Mouse (Mus musculus) heart, embryonic 14.5 days (tissue): Measurements from ENCODE around the gene P4hb. TPM values are rescaled to one million over a fixed set of nuclear protein-coding genes. Genes with fewer than 3 reads are reported as not detected.

Experiments used
- ATAC-seq: fragments of 200-750 bp; cut with Nextera tagmentation; 2 replicates; pipeline ENCODE4 v1.8.0; 2017; ENCODE audit warnings: low read depth, moderate TSS enrichment; ENCODE audit not compliant: insufficient number of reproducible peaks, insufficient read depth, low FRiP score
- H3K27ac ChIP-seq, 2 experiments: fragments of 200-500 bp in 1 of 2; fragments of 300-500 bp in 1 of 2; sonication (generic) in 1 of 2; replicated peaks in 1 of 2; 2 replicates each; pipeline ENCODE4 v1.5.1; 2012 to 2014; ENCODE audit warnings: low read depth in 2 of 2, low read length in 2 of 2, control low read depth in 1 of 2, mild to moderate bottlenecking in 1 of 2, mixed read lengths in 1 of 2; ENCODE audit not compliant: control insufficient read depth in 1 of 2, insufficient read depth in 1 of 2
- H3K27me3 ChIP-seq: fragments of 300-500 bp; sonication (generic); 2 replicates; pipeline ENCODE4 v1.6.1; 2014; ENCODE audit warnings: mild to moderate bottlenecking, low read length, control low read depth; ENCODE audit not compliant: control insufficient read depth, insufficient read depth
- H3K36me3 ChIP-seq: fragments of 300-500 bp; sonication (generic); 2 replicates; pipeline ENCODE4 v1.6.1; 2014; ENCODE audit warnings: mild to moderate bottlenecking, control low read depth, low read length, mixed read lengths; ENCODE audit not compliant: control insufficient read depth, insufficient read depth
- H3K4me1 ChIP-seq, 2 experiments: fragments of 200-500 bp in 1 of 2; fragments of 300-500 bp in 1 of 2; sonication (generic) in 1 of 2; 2 replicates each; pipeline ENCODE4 v1.6.1; 2012 to 2014; ENCODE audit warnings: low read length in 2 of 2, control low read depth in 1 of 2, mixed read lengths in 1 of 2; ENCODE audit not compliant: control insufficient read depth in 2 of 2, insufficient read depth in 2 of 2
- H3K4me2 ChIP-seq: fragments of 300-500 bp; sonication (generic); 2 replicates; pipeline ENCODE4 v1.6.1; 2014; ENCODE audit warnings: mild to moderate bottlenecking, low read length
- H3K4me3 ChIP-seq, 2 experiments: fragments of 200-500 bp in 1 of 2; fragments of 300-500 bp in 1 of 2; sonication (generic) in 1 of 2; 2 replicates each; pipeline ENCODE4 v1.5.1; 2012 to 2014; ENCODE audit warnings: low read length in 2 of 2, mild to moderate bottlenecking in 2 of 2, control low read depth in 1 of 2, low read depth in 1 of 2, moderate library complexity in 1 of 2; ENCODE audit not compliant: control insufficient read depth in 1 of 2, insufficient read depth in 1 of 2
- H3K9ac ChIP-seq: fragments of 300-500 bp; sonication (generic); 2 replicates; pipeline ENCODE4 v1.6.1; 2014; ENCODE audit warnings: mild to moderate bottlenecking, low read length
- H3K9me3 ChIP-seq: fragments of 300-500 bp; sonication (generic); 2 replicates; pipeline ENCODE4 v1.6.1; 2016; ENCODE audit warnings: low read length, control low read depth; ENCODE audit not compliant: control insufficient read depth
- WGBS: fragments of 180-500 bp; shearing (Covaris S2); extraction: QIAGEN DNeasy Blood & Tissue Kit; methylation state at CpG from one replicate; pipeline ENCODE4 v1.1.7; 2014; 5-methylcytosine and 5-hydroxymethylcytosine counted together
- polyA plus RNA-seq: library from polyadenylated mRNA; unstranded; fragments of >200 nt; fragmentation: Nextera tagmentation; extraction: Ambion mirVana; gene quantifications from 2 replicates; pipeline ENCODE4 v1.2.1, GENCODE M21; 2014

Gene P4hb
- polyA plus RNA-seq, 1 experiment from 2014 or later: 451 TPM

DNA sequence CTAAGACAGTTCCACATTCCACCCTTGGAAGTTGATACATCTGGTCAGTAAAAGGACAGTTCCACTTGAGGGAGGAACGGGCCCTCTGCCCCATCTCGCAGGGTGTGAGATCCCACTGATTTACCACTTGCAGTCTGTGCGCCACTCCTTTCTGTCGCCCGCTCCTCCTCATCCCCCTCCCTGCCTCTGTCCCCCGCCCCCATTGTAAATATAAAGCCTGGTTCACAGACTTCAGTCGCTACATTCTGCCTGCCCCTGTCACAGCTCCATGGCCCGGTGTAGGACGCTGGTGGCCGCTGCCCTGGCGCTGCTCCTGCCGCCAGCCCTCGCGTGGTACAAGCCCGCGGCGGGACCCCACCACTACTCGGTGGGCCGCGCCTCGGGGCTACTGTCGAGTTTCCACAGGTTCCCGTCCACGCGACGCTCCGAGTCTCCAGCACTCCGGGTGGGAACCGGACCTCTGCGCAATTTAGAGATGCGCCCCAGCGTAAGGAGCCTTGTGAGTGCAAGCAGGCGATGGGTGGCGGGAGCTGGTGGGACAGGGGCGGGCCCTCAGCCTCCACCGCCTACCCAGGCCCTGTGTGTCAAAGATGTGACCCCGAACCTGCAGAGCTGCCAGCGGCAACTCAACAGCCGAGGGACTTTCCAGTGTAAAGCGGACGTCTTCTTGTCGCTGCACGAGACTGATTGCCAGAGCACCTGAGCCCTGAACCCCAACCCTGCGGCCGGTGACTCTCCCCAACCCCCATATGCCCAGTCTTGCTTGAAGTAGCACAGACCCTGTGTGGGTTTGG is 35.4 kb upstream of the P4hb start, which contains the start of gene Npb:
TSS of gene Npb (plus strand) at position 237 of the 794 bp plus-strand sequence.
- Histone ChIP-seq H3K4me1 (peaks cover 16 to 23% of the 10 kb centered on the region in 2 experiments), H3K4me3 (peak within 1 kb of the TSS; percentile 37 to 38), H3K27me3 (no peaks in the 10 kb centered on the region), H3K9ac (peak within 1 kb of the TSS; percentile 75), H3K4me2 (peak within 1 kb of the TSS; percentile 79), H3K36me3 (peaks cover 60% of the 10 kb centered on the region), H3K9me3 (no peaks in the 10 kb centered on the region), H3K27ac (peak within 1 kb of the TSS; percentile 30 to 31)
- WGBS: 4% methylated on average over 45 of the region's 45 CpGs
- ATAC-seq: no peak

DNA sequence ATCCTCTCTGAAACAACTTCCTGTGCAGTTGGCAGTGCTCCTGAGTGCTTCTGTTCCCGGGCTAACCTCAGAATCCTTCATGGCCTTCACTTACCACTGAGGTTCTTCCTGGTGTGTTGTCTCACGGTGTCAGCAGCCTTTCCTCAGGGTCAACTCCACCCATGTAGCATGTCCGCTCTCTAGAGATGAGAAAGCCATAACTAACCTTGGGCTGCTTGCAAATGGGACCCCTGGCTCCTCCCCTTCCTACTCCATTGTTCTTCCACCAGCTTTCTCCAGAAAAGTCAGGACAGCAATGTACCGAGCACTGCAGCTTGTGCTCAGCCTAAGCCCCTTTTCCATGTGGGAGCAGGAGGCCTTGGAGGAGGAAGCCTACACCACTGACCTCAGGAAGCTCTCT is 33.7 kb upstream of the P4hb start:
- peaks cover 16 to 23% of the 10 kb centered on the region in 2 experiments for H3K4me1 ChIP-seq
- 66% methylated on average over 4 of the region's 4 CpGs for WGBS
- no peak for ATAC-seq
- H3K4me3 ChIP-seq: no peak overlapping the region
- H3K9me3 ChIP-seq: no peaks in the 10 kb centered on the region
- H3K4me2 ChIP-seq: no peak overlapping the region
- peaks cover 60% of the 10 kb centered on the region for H3K36me3 ChIP-seq
- H3K9ac ChIP-seq: no peak overlapping the region; the same call in 1 of the 2 replicates
- H3K27me3 ChIP-seq: no peaks in the 10 kb centered on the region
- 0 out of 4 replicates have a peak overlapping the region, but pooled peaks of 1 of the 2 experiments have one; percentile 10 for H3K27ac ChIP-seq

DNA sequence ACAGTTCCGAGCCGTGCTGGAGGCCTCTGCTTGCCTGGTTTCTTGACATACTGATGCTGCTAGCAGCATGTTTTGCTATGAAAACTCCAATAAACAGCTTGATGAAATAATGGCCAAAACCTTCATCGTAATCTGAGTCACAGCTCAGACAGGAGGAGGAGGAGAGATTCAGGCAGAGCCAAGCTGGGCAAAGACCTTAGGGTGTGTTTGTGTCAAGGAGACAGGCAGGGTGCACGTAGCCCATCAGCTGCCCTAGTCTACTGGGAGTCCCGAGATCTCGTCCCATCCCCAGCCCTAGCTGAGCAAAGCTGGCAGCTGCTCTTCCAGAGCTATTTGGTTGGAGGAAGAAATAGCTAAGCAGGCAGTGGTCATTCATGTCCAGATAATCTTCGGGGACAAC is 32.6 kb upstream of the P4hb start:
- Histone ChIP-seq H3K4me2 (no peak overlapping the region), H3K36me3 (peaks cover 60% of the 10 kb centered on the region), H3K4me1 (peaks cover 16 to 23% of the 10 kb centered on the region in 2 experiments), H3K27ac (no peak overlapping the region), H3K4me3 (no peak overlapping the region), H3K27me3 (no peaks in the 10 kb centered on the region), H3K9ac (no peak overlapping the region), H3K9me3 (no peaks in the 10 kb centered on the region)
- 93% methylated on average over 7 of the region's 7 CpGs for WGBS
- ATAC-seq: no peak

DNA sequence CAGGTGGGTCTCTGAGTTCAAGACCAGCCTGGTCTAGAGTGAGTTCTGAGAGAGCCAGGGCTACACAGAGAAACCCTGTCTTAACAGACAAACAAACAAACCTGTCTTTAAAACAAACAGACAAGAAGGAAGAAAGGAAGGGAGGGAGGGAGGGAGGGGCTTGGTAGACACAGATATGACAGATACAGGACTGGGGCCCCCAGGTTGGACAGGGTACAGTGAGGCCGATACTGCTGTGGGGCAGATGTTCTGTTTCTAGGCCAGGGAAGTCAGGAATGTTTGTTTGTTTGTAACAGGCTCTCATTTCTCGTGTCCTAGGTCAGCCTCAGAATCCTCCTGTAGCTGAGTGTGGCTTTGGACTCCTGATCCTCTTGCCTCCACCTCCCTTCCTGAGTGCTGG is 30.5 kb upstream of the P4hb start:
- no peak overlapping the region for H3K9ac ChIP-seq
- ATAC-seq: no peak
- H3K27ac ChIP-seq: no peak overlapping the region
- peaks cover 16% of the 10 kb centered on the region in 2 experiments for H3K4me1 ChIP-seq
- H3K9me3 ChIP-seq: no peaks in the 10 kb centered on the region
- no peaks in the 10 kb centered on the region for H3K27me3 ChIP-seq
- 83% methylated on average over 2 of the region's 2 CpGs for WGBS
- H3K36me3 ChIP-seq: peaks cover 66% of the 10 kb centered on the region
- H3K4me3 ChIP-seq: no peak overlapping the region
- H3K4me2 ChIP-seq: no peak overlapping the region

DNA sequence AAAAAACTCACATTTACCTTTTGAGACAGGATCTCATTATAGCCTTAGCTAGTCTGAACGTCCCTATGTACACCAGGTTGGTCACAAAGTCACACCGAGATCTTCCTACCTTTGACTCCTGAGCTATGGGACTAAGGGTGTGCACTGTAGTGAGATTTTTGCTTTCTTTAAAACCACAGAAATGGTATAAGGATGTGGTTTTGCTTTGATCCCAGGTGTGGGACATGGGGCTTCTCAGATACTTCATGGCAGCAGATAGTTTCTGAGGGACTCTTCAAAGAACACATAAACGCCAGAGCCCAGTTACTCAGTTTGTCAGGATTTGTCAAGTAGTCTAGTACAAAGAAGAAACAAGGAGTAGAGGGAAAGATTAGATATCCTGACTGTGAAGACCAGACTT is 27.7 kb upstream of the P4hb start:
- Histone ChIP-seq H3K9ac (no peak overlapping the region), H3K36me3 (peaks cover 77% of the 10 kb centered on the region), H3K4me3 (no peak overlapping the region), H3K9me3 (no peaks in the 10 kb centered on the region), H3K4me2 (no peak overlapping the region), H3K27me3 (no peaks in the 10 kb centered on the region), H3K4me1 (peaks cover 11 to 16% of the 10 kb centered on the region in 2 experiments), H3K27ac (no peak overlapping the region)
- ATAC-seq: no peak
- 89% methylated on average over 3 of the region's 3 CpGs for WGBS

DNA sequence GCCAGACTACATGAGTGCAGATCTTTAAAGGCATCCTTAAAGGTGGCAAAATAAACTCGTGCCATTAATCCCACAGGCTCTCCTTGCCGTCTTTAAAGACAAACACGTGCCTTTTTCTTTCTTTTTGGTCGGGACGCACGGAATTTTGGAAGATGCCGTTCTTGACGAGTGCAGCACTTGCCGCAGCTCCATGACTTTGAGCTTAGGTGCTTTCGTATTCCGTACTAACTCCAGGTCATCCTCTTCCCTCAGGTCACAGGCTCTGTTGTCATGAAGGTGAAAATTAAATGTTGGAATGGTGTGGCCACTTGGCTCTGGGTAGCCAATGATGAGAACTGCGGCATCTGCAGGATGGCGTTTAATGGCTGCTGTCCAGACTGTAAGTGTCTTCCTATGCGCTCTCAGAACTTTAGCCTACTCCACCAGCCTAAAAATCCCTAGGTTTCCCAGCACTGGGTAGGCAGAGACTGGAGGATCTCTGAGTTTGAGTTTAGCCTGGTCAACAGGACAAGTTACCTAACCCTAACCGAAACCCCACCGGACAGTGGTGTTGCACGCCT is 26.0 kb upstream of the P4hb start:
- Histone ChIP-seq H3K27ac (peak overlapping the region; percentile 68 to 92), H3K27me3 (no peaks in the 10 kb centered on the region), H3K4me1 (peaks cover 11 to 16% of the 10 kb centered on the region in 2 experiments), H3K9ac (peak overlapping the region; percentile 100), H3K4me2 (peak overlapping the region; percentile 97), H3K9me3 (no peaks in the 10 kb centered on the region), H3K36me3 (peaks cover 77% of the 10 kb centered on the region), H3K4me3 (peak overlapping the region; percentile 59 to 99)
- 48% methylated on average over 17 of the region's 17 CpGs for WGBS
- ATAC-seq: no peak

DNA sequence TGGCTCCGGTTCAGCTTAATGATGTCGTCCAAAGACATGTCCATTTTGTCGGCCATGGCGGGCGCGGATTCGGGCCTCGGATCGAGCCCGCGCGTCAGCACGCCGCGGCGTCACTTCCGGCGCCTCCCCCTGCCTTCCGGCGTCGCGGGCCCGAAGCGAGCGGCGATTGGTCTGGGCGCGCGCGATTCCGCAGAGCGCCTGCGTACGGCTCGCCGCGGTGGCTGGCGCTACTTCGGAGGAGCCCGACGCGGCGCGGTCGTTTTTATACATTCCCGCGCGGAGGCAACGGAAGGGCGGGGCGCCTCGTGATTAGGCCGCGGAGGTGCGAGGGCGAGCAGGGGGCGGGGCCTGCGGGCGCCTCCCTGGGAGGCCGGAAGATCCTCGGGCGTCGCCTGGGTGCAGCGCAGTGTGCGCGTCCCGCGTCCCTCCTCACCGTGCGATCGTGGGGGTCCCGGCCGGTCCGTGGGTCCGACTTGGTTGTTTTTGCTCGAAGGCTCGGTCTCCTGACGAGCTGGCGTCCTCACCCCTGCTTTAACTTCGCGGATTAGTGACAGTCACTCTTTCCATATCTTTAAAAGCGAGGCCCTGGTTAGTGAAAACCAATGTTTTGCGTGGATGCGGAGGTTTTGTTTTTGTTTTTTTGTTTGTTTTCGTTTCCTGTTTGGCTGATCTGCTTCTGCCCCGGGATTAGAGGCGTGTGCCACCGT is 25.4 kb upstream of the P4hb start, which contains the start of the genes Alyref and Anapc11:
TSS of gene Alyref (minus strand) at position 83 of the 707 bp plus-strand sequence.
TSS of gene Anapc11 (plus strand) at position 139 of the 707 bp plus-strand sequence.
- Histone ChIP-seq H3K4me1 (peaks cover 11 to 16% of the 10 kb centered on the region in 2 experiments), H3K27ac (peak within 1 kb of the TSS; percentile 68 to 92), H3K27me3 (no peaks in the 10 kb centered on the region), H3K4me2 (peak within 1 kb of the TSS; percentile 97), H3K4me3 (peak within 1 kb of the TSS; percentile 59 to 99), H3K9ac (peak within 1 kb of the TSS; percentile 100), H3K9me3 (no peaks in the 10 kb centered on the region), H3K36me3 (peaks cover 77% of the 10 kb centered on the region)
- peak; percentile 96 for ATAC-seq
- under 1% methylated on average over 86 of the region's 88 CpGs for WGBS
